Mouse (Mus musculus) hindbrain, embryonic 14.5 days (tissue): ENCODE data around the gene Sirpb1b. TPM values are rescaled to one million over a fixed set of nuclear protein-coding genes. Genes with fewer than 3 reads are reported as not detected.
"Not testable (repeated sequence)": the region's sequence is repeated elsewhere in the genome, so short reads cannot be mapped to it uniquely, and the experiment has no call there.

ENCODE experiments used
- ATAC-seq: fragments of 200-750 bp; cut with Nextera tagmentation; 2 replicates; pipeline ENCODE4 v1.8.0; 2017; ENCODE audit warnings: moderate number of reproducible peaks, mild to moderate bottlenecking, moderate TSS enrichment, moderate library complexity; ENCODE audit not compliant: low FRiP score
- DNase-seq: peaks from one replicate; pipeline ENCODE4 v3.0.0-alpha.2; 2015; ENCODE audit warnings: low spot score
- H3K27ac ChIP-seq: fragments of 300-500 bp; sonication (generic); 2 replicates; pipeline ENCODE4 v1.5.1; 2014; ENCODE audit warnings: mild to moderate bottlenecking, moderate library complexity
- H3K27me3 ChIP-seq: fragments of 300-500 bp; sonication (generic); 2 replicates; pipeline ENCODE4 v1.6.1; 2014; ENCODE audit warnings: mild to moderate bottlenecking, low read length, mixed read lengths; ENCODE audit not compliant: control insufficient read depth, insufficient read depth
- H3K36me3 ChIP-seq: fragments of 300-500 bp; sonication (generic); replicated peaks from 2 replicates; pipeline ENCODE4 v1.6.1; 2014; ENCODE audit not compliant: control insufficient read depth, insufficient read depth
- H3K4me1 ChIP-seq: fragments of 300-500 bp; sonication (generic); replicated peaks from 2 replicates; pipeline ENCODE4 v1.6.1; 2014; ENCODE audit warnings: antibody characterized with exemption, low read length, mixed read lengths; ENCODE audit not compliant: control insufficient read depth, insufficient read depth
- H3K4me2 ChIP-seq: fragments of 300-500 bp; sonication (generic); replicated peaks from 2 replicates; pipeline ENCODE4 v1.6.1; 2014; ENCODE audit warnings: mild to moderate bottlenecking, moderate library complexity
- H3K4me3 ChIP-seq: fragments of 300-500 bp; sonication (generic); replicated peaks from 2 replicates; pipeline ENCODE4 v1.5.1; 2014; ENCODE audit warnings: mild to moderate bottlenecking, low read length
- H3K9ac ChIP-seq: fragments of 300-500 bp; sonication (generic); 2 replicates; pipeline ENCODE4 v1.6.1; 2014
- H3K9me3 ChIP-seq: fragments of 300-500 bp; sonication (generic); 2 replicates; pipeline ENCODE4 v1.6.1; 2016; ENCODE audit warnings: low read length; ENCODE audit not compliant: control insufficient read depth
- WGBS: fragments of 180-500 bp; shearing (Covaris S2); extraction: QIAGEN DNeasy Blood & Tissue Kit; methylation state at CpG from one replicate; pipeline ENCODE4 v1.1.7; 2014; 5-methylcytosine and 5-hydroxymethylcytosine counted together
- polyA plus RNA-seq: library from polyadenylated mRNA; unstranded; fragments of >200 nt; fragmentation: Nextera tagmentation; extraction: Ambion mirVana; gene quantifications from 2 replicates; pipeline ENCODE4 v1.2.1, GENCODE M21; 2014

Gene Sirpb1b
- polyA plus RNA-seq, 1 experiment from 2014 or later = not detected

DNA sequence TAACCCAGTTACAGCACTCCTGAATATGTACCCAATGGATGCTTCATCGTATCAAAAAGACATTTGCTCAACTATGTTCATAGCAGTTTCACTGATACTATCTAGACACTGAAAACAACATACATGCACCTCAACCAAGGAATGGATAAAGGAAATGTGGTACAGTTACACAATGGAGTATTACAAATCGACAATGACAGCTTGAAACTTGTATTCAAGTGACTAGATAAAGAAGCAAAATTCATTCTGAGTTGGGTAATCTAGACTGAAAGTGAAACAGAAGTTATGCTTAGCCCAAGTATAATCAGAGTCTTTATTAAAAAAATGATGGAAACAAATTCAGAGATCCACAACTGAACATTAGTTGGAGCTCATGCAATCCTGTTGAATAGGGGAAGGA lies 100.0 kb downstream of the Sirpb1b start:
- not testable (repeated sequence) for H3K4me3 ChIP-seq, H3K9me3 ChIP-seq, H3K27me3 ChIP-seq, H3K9ac ChIP-seq, DNase-seq, ATAC-seq, H3K4me2 ChIP-seq, H3K4me1 ChIP-seq, H3K36me3 ChIP-seq, H3K27ac ChIP-seq
- 92% methylated on average over 1 of the region's 2 CpGs for WGBS

DNA sequence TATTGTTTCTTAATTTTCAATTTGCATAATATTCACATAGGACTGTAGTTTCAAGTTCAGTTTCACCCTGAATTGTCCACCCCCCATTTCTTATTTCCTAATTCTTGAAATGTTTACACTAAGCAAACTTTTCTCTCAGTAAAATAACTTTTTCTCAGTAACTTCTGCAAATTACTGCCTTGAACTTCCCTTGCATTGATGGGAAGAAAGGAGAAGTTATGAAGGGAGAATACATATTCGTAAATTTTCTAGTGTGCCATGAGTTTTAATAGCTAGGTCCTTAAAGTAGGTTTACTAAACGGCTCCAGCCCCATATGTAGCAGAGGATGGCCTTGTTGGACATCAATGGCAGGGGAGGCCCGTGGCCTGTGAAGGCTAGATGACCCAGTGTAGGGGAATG lies 104.7 kb downstream of the Sirpb1b start:
- not testable (repeated sequence) for H3K9me3 ChIP-seq, H3K4me1 ChIP-seq, H3K9ac ChIP-seq, DNase-seq, H3K27ac ChIP-seq, H3K36me3 ChIP-seq, H3K27me3 ChIP-seq, ATAC-seq, H3K4me2 ChIP-seq, H3K4me3 ChIP-seq
- WGBS = 100% methylated on average over 1 of the region's 3 CpGs

Other genes starting within 250 kb of the Sirpb1b start
- gene Gm9733, start 242.8 kb downstream of the Sirpb1b start, polyA plus RNA-seq = not detected in 2 replicates
- gene Sirpb1a, start 148.5 kb downstream of the Sirpb1b start, polyA plus RNA-seq = not detected in 2 replicates